Mouse (Mus musculus): Measurements from ENCODE around the gene Nt5c. TPM values are rescaled to one million over a fixed set of nuclear protein-coding genes. Genes with fewer than 3 reads are reported as not detected.

Gene Nt5c
- polyA plus RNA-seq, 1 experiment from 2014 or later = 81.6 TPM

DNA sequence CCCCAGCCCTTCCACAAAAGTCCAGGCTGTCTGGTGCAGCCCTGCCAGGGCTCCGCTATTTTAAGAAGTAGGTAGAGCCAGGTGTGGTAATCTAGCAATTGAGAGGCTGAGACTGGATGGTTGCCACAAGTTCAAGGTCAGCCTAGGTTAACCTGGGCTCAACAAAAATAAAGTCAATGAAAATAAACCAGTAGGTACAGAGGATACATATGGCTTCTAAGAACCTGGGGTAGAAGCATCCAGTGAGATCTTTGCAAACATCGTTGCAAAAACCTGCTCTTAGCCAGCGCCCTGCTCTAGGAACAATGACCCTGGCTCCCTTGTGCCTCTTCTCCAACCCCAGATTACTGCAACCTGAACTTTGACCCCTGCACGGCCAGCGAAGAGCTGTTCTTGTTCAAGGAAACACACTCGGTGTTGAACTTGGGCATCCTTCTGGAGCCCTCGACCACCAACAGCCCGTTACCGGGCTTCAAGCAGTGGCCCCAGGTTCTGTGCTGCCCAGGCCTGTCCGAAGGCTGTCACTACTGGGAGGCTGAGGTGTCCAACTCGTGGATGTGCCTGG, 44.3 kb downstream of the Nt5c start:
- Histone ChIP-seq H3K9ac (no peak overlapping the region), H3K4me1 (no peaks in the 10 kb centered on the region), H3K9me3 (no peaks in the 10 kb centered on the region), H3K27me3 (no peaks in the 10 kb centered on the region), H3K27ac (no peak overlapping the region), H3K36me3 (no peaks in the 10 kb centered on the region), H3K4me3 (no peak overlapping the region), H3K4me2 (no peak overlapping the region)
- no peak for ATAC-seq (ENCODE audit: insufficient number of reproducible peaks, low FRiP score, low TSS enrichment, low read depth)
- 83% methylated on average over 11 of the region's 11 CpGs for WGBS

DNA sequence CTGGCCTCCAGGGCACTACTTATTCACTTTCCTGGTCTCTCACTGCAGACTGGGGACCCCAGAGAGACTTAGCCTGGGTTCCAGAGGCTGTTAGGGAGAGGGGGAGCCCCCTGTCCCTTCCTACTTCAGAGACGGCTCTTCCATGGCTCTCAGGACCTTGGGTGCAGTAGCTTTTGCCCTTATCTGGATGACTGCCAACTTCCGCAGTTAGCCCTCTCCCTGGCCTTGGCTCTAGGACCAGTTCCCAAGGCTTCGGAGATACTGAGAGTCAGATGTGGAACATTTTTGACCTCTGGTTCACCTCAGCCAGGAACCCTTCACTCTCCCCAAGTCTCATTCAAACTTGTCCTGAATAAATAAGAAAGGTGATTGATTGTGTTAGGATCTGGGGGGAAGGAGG, 44.8 kb downstream of the Nt5c start:
- no peak overlapping the region for H3K9ac ChIP-seq
- H3K36me3 ChIP-seq = no peaks in the 10 kb centered on the region
- H3K4me2 ChIP-seq = no peak overlapping the region
- ATAC-seq (ENCODE audit: insufficient number of reproducible peaks, low FRiP score, low TSS enrichment, low read depth) = no peak
- no peaks in the 10 kb centered on the region for H3K9me3 ChIP-seq
- H3K4me1 ChIP-seq = no peaks in the 10 kb centered on the region
- H3K4me3 ChIP-seq = no peak overlapping the region
- H3K27me3 ChIP-seq = no peaks in the 10 kb centered on the region
- WGBS = 48% methylated on average over 3 of the region's 3 CpGs
- no peak overlapping the region for H3K27ac ChIP-seq

- no peak for ATAC-seq (ENCODE audit: insufficient number of reproducible peaks, low FRiP score, low TSS enrichment, low read depth)
- H3K9me3 ChIP-seq = no peaks in the 10 kb centered on the region
Measured at GRCm38 (mm10) chr11:115441417-115441816, 50.2 kb downstream of the Nt5c start.

More at GRCm38 (mm10) chr11:115441417-115441816, 50.2 kb downstream of the Nt5c start:
- H3K9ac ChIP-seq = no peak overlapping the region
- no peak overlapping the region for H3K27ac ChIP-seq
- peaks cover 2% of the 10 kb centered on the region; the same call in 1 of the 2 replicates for H3K4me1 ChIP-seq
- H3K36me3 ChIP-seq = no peaks in the 10 kb centered on the region
- 36% methylated on average over 15 of the region's 15 CpGs for WGBS
- no peak overlapping the region for H3K4me3 ChIP-seq
- H3K4me2 ChIP-seq = no peak overlapping the region
- no peaks in the 10 kb centered on the region; the same call in 1 of the 2 replicates for H3K27me3 ChIP-seq

Small RNA genes lying within 50 kb of the gene (microRNA-seq; reads per million reads assigned to microRNA genes)
- not detected for gene Mir3968

Other genes starting within 250 kb of the Nt5c start
- gene Grin2c, start 224.6 kb downstream of the Nt5c start, polyA plus RNA-seq (2015; fragmentation: Nextera tagmentation; extraction: Ambion mirVana) = 0.05 TPM in 1 of 2 replicates, not detected in the other
- 15.2 and 16.6 TPM in 2 replicates for gene Fdxr, start 214.8 kb downstream of the Nt5c start, polyA plus RNA-seq (2015; fragmentation: Nextera tagmentation; extraction: Ambion mirVana)
- gene Fads6, start 194.2 kb downstream of the Nt5c start, polyA plus RNA-seq (2015; fragmentation: Nextera tagmentation; extraction: Ambion mirVana) = 0.16 and 0.24 TPM in 2 replicates
- gene Otop2, start 184.7 kb downstream of the Nt5c start, polyA plus RNA-seq (2015; fragmentation: Nextera tagmentation; extraction: Ambion mirVana) = 0.31 TPM in 1 of 2 replicates, not detected in the other
- 0.04 TPM in 1 of 2 replicates, not detected in the other for gene Ush1g, start 169.8 kb downstream of the Nt5c start, polyA plus RNA-seq (2015; fragmentation: Nextera tagmentation; extraction: Ambion mirVana)
- 0.10 and 0.11 TPM in 2 replicates for gene Otop3, start 157.1 kb downstream of the Nt5c start, polyA plus RNA-seq (2015; fragmentation: Nextera tagmentation; extraction: Ambion mirVana)
- 3.8 and 3.9 TPM in 2 replicates for gene Hid1, start 124.1 kb downstream of the Nt5c start, polyA plus RNA-seq (2015; fragmentation: Nextera tagmentation; extraction: Ambion mirVana)
- gene Cdr2l, start 109.9 kb downstream of the Nt5c start, polyA plus RNA-seq (2015; fragmentation: Nextera tagmentation; extraction: Ambion mirVana) = 9.2 and 10.8 TPM in 2 replicates
- gene Mrpl58, start 88.1 kb downstream of the Nt5c start, polyA plus RNA-seq (2015; fragmentation: Nextera tagmentation; extraction: Ambion mirVana) = 141 and 142 TPM in 2 replicates
- 766 and 816 TPM in 2 replicates for gene Atp5h, start 71.9 kb downstream of the Nt5c start, polyA plus RNA-seq (2015; fragmentation: Nextera tagmentation; extraction: Ambion mirVana)
- gene Kctd2, start 71.7 kb downstream of the Nt5c start, polyA plus RNA-seq (2015; fragmentation: Nextera tagmentation; extraction: Ambion mirVana) = 9.9 and 15.1 TPM in 2 replicates
- gene Trim80, start 51.3 kb downstream of the Nt5c start, polyA plus RNA-seq (2015; fragmentation: Nextera tagmentation; extraction: Ambion mirVana) = not detected in 2 replicates
- not detected in 2 replicates for gene Slc16a5, start 29.4 kb downstream of the Nt5c start, polyA plus RNA-seq (2015; fragmentation: Nextera tagmentation; extraction: Ambion mirVana)
- gene Armc7, start 16.2 kb downstream of the Nt5c start, polyA plus RNA-seq (2015; fragmentation: Nextera tagmentation; extraction: Ambion mirVana) = 7.2 and 7.8 TPM in 2 replicates
- 495 and 589 TPM in 2 replicates for gene Jpt1, start 22.5 kb upstream of the Nt5c start, polyA plus RNA-seq (2015; fragmentation: Nextera tagmentation; extraction: Ambion mirVana)
- gene Sumo2, start 44.4 kb upstream of the Nt5c start, polyA plus RNA-seq (2015; fragmentation: Nextera tagmentation; extraction: Ambion mirVana) = 765 and 837 TPM in 2 replicates
- 140 and 146 TPM in 2 replicates for gene Nup85, start 72.6 kb upstream of the Nt5c start, polyA plus RNA-seq (2015; fragmentation: Nextera tagmentation; extraction: Ambion mirVana)
- 88.2 and 90.9 TPM in 2 replicates for gene Mrps7, start 112.1 kb upstream of the Nt5c start, polyA plus RNA-seq (2015; fragmentation: Nextera tagmentation; extraction: Ambion mirVana)
- gene Gga3, start 112.2 kb upstream of the Nt5c start, polyA plus RNA-seq (2015; fragmentation: Nextera tagmentation; extraction: Ambion mirVana) = 17.5 and 18.0 TPM in 2 replicates
- 27.6 and 29.1 TPM in 2 replicates for gene Mif4gd, start 121.1 kb upstream of the Nt5c start, polyA plus RNA-seq (2015; fragmentation: Nextera tagmentation; extraction: Ambion mirVana)
- 24.0 and 24.7 TPM in 2 replicates for gene Slc25a19, start 136.4 kb upstream of the Nt5c start, polyA plus RNA-seq (2015; fragmentation: Nextera tagmentation; extraction: Ambion mirVana)
- gene Grb2, start 216.7 kb upstream of the Nt5c start, polyA plus RNA-seq (2015; fragmentation: Nextera tagmentation; extraction: Ambion mirVana) = 87.7 and 93.9 TPM in 2 replicates